Mouse (Mus musculus): Measurements from ENCODE around the gene Cldn14.
"Not testable (repeated sequence)": the region's sequence is repeated elsewhere in the genome, so short reads cannot be mapped to it uniquely, and the experiment has no call there.

Cldn14 gene

DNA sequence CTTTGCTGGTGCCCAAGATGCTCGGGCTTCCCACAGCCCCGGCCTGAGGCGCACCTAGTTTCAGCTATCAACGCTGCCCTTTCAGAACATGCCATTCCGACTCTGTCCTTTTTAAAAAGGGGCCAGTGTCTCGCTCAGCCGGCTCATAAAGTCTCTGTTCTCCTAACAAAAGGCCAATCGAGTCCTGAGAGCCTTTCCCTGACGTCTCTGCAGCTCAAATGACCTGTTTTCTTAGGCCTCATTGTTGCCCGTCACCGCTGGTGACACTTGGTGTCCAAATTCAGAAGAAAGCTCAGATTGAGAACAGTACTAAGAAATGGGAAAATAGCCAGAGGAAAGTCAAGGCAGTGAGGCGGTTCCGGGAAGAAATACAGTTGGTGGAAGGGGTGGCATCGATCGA lies at the start of gene Cldn14:
TSS of gene Cldn14 (minus strand) at position 101 of the 400 bp plus-strand sequence.
- no peak for DNase-seq

DNA sequence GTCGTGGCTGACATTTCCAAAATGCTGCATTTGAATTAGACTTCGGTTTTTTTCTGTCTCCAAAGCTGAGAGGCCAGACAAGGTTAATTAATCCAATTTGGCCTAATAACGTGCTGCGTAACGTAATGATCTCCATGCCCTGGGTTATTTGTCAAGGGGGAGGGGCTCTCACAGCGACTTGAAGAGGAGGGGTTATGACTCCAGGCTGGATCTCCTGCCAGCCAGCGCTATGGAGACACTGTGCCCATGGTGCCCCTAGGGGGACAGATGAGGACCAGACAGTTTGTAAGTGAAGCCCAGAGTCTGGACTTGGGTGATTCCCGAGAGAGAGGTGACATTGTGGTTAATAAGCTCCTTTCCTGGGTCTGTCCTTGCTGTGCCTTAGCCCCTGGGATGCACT lies 46.9 kb upstream of the Cldn14 start:
- no peak for DNase-seq

DNA sequence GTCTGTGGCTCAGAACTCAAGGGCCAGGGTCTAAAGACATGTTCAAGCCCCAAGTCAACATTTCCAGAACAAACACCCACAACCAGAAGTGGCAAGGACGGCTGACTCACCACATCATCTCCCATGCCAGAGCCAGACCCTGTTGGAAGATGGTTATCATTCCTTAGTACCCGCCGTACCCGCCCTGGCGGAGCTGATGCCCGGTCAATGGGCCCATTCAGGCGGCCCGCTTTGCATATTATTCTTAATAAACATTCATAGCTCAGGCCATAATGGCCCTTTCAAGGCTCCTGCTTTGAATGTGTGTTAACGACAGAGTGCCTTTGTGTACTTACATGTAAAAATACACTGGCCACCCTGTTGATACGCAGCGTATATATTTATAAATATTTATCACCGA lies 46.5 kb upstream of the Cldn14 start:
- DNase-seq: no peak

DNA sequence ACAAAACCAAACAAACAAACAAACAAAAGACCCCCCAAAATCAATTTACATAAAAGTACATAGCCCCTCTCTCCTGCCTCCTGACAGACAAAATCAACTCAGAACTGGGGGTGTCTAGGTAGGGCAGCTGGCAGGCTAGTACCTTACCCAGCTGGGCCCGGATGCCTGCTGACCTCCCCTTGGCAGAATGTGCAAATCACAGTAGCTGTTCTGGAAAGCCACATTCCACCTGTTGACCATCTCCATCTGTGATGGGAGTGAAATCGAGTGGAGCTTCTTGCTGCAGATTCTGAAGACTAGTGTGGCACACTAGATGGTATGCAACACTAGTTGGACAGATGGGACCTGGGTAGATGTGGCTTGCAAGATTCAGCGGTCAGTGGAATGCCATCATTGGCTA lies 41.7 kb upstream of the Cldn14 start:
- peak; percentile 86 to 88 for DNase-seq

DNA sequence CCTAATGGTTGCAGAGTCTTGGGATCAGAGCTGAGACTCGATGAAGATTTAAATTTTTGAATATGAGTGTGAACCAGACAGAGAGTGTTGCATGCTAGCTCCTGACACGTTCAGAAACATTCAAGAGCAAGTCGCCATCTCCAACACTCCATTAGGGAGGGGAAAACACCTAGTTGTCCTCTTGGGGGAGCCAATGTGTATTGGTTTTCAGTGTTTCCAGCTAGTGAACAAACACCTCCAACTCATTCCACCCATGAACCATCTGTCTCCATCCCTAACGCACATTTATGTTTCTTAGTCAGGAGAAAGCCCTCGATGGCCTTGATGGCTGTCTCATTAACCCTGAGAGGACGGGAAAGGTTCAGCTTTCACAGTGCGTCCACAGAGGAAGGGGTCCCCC lies 36.4 kb upstream of the Cldn14 start:
- DNase-seq: no peak

DNA sequence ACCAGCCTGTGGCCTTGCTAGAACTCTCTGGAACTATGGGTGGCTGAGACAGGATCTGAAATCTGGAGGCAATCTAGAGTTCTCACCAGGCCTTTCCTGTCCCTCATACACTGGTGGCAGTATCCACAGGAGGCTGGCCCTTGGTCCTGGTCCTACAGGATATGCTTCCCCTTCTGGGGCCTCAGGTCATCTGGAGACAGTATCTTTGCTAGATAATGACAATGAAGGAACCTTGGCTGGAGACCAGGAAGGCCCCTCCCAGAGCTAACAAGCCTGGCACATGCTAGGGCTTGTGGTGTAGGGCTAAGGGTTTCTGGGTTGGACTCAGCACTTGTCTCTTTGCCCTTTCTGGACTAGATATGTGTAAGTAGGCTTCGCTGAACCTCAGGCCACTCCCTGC lies 35.2 kb upstream of the Cldn14 start:
- no peak for DNase-seq

DNA sequence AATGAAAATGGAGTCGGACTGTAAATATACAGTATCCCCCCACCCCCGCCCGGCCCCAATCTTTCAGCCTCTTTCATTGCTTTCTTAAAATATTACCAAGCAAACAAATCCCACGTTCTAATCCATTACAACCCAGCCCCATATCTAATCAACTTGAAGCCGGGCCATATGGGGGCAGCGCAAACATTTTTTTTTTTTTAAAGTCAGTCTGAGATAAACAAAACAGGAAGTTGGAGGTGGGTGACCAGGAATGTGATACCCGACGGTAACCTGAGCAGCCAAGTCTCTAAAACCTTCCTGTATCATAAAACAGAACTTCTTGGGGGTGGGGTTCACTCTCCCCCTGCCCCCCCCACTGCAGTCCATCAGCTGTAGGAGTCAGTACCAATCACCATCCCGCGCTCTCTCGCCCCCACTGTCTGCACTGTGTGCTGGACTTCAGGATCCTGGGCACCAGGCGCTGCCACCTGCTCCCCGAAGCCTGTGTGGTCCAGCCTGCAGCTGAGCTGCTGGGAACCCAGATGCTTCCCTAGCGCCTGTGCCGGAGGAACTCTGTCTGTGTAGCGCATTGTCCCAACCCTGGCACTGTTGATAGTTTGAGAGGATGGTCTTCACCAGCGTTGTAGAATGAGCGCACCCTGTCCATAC lies 32.6 kb upstream of the Cldn14 start:
- peak; percentile 55 to 67 for DNase-seq

DNA sequence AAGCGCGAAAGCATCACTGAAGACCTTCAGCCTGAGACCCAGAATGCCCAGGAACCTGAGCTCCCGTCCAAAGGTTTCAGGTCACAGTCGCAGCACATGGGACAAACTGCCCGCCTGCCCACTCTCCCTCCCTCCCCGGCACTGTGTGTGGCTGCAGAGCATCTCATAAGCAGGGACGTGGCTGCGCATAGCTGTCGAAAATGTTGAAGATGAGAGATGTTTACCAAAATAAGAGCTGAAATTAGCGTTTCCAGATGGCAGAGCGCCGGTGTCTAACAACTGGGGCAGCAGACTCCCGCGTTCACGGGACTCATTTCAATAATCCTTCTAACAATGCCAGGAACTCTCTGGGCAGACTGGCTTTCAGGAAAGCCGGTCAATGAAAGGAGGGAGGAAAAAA lies 31.8 kb upstream of the Cldn14 start:
- no peak for DNase-seq

DNA sequence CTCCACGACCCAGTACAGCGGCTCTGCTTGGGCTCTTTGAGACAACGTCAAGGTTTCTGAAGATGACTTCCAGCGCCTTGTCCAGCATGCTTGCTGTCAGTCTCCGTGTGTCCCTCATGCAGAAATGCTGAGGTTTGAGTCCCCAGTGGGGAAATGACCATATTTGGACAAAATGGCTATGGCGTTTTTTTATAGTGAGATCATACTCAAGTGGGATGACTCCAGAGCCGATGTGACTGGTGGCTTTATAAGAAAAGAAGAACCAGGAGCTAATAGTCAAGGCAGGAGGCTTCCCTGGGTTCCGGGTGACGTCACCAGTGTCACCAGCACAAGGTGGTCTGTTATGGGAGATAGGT lies 30.3 kb upstream of the Cldn14 start:
- no peak for DNase-seq

DNA sequence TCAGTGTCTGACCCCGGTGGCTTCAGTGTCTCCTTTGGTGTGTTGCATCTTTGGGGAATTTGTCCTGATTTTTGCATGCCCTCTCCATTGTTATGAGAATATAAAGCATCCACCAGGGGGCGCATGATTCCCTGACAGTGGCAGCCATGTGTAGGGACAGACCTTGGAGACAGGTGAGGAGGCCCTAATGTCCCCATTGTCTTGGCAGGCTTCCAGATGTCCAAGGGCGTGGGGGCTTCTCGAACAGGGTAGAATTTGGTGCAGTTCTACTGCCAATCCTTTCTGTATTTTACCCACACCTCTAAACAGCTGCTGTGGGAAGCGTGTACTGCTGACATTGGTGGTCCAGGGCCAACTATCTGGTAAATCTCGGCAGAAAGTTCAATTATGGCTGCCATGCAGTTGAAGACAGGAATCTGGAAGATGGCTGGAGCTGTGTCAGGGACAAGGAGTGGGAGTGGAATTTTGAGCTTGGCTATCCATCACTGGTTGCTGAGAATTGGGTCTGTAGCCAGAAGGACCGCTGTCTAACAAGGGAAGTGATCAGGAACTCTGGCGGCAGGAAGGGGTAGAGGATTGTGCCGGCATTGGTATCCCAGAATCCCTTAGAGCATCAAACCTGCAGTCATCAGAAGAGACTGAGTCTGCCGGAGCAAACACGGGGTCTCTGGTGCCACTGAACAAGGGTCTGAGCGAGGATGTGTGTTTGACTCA lies 29.8 kb upstream of the Cldn14 start:
- peak; percentile 83 to 90 for DNase-seq

DNA sequence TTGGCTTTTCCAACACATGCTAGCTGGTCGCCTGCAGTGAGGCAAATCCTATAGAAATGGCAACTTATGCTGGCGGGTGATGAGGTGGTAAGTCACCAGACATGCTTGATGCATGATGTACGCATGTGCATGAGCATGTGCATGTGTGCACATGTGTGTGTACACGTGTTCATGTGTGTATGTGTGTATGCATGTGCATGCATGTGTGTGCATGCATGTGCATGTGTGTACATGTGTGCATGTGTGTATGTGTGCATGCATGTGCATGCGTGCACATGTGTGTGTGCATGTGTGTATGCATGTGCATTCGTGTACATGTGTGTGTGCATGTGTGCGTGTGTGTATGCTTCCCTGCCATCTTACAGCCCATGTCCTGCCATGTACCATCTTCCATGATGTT lies 28.6 kb upstream of the Cldn14 start:
- DNase-seq: no peak

DNA sequence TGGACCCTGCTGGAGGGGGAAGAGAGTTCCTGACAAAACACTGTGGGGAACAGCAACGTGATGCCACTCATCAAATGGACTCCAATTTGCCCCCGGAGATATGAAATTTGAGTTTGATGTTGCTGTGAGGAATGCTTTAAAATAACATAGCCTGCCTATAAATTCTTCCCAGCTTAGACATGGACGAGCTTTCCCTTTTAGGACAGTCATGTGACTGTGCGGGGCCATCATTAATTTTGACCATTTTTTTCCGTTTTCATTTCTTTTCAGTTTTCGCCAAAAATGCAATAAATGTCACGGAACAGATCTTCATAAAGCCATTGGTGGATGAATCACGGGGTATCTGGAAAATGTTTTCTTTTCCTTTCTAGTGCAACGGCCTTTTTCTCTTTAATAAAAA lies 25.5 kb upstream of the Cldn14 start:
- DNase-seq: no peak

DNA sequence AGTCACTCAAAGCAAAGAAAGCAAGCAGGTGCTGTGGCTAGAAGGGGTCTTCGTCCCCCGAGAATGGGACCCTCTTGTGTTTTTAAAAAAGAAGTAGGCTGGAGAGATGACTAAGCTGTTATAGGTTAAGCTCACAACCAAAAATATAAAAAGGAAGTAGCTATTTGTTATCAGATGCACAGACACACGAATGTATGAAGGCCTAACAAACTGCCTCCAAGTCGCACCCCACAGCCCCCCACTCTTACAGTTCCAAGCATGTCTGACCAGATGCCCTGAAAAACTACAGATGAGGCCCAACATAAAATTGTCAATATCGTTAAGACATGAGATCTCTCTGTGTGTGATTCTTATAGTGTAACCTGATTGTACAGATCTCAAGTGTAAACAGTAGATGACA lies 23.6 kb upstream of the Cldn14 start:
- no peak for DNase-seq

DNA sequence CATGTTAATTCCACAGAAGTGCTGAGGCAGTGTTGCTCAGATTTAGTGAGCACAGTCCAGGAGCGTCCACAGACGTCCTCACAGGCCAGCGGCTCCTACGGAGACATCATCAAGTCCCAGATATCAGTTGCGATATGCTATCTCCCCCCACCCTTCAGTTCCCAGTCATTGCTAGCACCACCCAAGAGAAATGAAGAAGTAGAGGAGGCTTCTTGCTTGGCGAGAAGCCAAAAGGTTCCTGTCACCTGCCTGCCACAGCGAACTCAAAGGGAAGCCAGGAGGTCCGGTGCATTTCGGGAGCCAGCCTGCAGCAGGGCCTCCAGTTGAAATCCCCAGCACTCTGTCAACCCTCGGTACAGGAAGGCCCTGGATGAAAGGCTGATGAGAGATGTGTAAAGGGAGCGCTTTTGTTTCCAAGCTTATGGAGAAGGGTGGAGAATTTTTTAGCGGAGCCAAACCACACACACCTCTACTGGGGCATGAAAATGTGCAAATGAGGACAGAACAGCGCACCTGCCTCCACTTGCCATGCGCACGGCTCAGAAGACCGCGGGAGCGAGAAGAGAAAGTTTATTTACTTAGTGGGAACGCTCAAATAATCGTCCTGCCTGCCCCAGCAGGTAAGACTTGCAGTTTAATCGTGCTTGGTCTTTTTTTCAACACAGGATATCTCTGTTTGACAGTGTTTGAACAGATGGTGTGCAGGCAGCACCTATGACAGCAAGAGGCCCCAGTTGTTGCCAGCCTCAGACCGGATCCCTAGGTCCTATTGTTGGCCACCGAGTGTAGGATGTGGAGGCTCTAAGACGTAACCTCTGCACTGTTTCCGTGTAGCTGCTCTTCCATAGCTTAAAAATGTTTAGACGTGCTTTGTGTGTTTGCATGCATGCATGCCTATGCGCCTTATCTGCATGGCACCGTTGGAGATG lies 15.0 kb upstream of the Cldn14 start:
- peak in 1 of 2 experiments; percentile 20 for DNase-seq

DNA sequence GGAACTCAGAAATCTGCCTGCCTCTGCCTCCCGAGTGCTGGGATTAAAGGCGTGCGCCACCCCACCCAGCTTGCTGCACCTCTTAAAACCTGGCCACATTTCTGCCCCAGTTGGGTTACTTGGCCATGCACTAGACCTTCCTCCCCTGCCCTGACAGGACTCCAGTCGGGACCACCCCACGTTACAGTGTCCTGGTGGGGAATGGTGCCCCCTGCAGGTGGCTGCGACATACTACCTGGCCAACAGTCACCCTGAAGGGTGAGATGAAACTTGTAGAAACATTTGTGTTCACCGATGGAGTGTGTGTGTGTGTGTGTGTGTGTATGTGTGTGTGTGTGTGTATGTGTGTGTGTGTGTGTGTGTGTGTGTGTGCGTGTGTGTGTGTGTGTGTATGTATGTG lies 11.1 kb upstream of the Cldn14 start:
- not testable (repeated sequence) for DNase-seq

DNA sequence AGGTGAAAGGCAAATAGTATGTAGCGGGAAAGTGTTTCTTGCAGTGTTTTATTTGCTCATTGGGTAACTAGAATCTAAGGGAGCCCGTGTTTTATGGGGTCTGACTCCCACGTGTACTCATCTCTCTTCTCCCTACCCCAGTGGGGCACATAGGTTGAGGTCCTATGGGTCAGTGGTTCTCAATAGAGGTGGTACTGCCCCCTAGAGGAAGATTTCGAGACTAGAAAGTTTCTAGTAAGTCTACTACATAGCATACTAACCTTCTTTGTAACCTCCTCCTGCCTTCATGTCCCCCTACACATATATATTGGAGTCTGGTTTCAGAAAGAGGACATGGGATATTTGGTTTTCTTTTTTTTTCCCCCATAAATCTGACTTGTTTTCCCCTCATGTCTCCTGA lies 9.3 kb upstream of the Cldn14 start:
- no peak for DNase-seq

DNA sequence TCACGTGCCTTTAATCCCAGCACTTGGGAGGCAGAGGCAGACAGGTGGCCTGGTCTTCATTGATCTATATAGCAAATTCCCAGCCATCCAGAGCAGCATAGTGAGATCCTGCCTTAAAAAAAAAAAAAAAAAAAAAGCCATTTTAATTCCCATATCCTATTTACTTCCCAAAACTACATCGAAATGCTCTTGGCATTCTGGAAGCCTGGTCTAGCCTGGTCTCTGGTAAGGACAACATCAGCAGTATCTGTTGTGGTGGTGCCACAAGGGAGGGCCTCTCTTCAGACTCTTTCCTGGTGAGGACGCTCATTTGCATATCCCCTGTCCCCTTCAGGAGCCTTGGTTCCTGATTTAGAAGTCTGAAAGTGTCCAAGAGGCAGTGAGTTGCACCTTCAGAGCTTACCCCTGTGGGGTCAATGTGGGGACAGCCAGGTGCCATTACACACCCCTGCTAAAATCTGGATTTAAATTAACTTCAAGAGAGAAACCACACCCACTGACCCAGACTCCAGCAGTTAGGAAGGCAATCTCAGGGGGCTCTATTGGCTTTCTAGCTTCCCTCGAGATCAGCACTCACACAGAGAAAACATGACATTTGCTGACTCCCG lies 6.0 kb upstream of the Cldn14 start:
- no peak for DNase-seq

DNA sequence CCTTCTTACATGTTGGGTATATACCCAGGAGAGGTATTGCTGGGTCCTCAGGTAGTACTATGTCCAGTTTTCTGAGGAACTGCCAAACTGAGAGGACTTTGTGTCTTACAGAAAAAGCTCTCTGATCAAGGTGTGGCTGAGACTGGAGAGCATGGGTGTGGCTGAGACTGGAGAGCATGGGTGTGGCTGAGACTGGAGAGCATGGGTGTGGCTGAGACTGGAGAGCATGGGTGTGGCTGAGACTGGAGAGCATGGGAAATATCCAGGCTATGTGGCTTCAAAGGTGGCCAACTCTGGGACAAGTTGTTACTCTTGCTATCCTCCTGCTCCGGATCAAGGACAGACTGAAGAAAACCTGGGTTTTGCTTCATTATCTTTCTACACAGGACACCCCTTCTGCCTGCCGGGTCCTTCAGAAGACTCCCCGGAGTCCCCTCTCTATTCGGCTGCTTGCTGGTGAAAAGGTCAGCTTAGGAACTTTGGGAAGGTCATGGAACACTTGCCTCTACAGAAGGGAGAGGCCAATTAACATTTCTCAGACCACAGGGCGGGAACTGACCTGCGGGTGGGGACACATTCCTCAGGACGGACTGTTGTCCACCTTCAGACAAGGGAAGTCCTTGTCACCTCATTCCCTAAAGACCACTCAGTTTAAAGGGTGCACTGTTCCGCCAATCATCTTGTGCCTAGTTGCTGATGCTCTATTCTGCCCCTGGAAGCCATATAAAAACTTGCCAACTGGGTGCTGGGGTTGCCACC lies 4.9 kb upstream of the Cldn14 start:
- not testable (repeated sequence) for DNase-seq

DNA sequence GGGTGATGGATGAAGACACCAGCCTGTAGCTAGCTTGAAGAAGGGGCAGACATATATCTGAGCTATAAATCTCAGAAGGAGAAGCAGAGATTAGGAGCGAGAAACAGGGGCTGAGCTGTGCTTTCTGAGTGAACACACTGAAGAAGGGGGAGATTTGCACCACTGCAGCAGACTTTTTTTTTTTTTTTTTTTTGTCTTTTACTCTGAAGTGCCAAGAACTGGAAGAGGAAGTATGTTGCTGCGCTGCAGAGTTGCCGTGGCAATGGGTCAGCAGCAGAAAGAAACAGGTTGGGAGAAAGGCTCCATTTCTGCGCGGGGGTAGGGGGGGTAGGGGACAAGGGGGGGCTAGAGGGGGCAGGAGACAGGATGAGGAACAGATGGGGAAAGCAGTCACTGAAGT lies 2.6 kb upstream of the Cldn14 start:
- DNase-seq: no peak

DNA sequence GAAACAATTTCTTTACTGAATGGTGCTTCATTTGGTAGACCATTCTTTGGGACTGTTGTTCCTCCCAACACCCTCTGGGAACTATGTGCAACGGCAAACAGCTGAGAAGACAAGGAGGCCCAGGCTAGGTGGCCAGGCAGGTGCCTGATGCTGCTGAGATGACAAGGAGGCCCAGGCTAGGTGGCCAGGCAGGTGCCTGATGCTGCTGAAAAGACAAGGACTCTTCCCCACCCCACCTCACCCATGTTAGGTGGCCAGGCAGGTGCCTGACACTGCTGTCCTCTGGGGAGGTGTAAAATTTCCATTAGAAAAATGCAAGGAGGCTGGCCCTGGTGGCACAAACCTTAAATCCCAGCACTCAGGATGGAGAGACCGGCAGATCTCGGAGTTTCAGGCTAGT lies 2.0 kb upstream of the Cldn14 start:
- DNase-seq: no peak

DNA sequence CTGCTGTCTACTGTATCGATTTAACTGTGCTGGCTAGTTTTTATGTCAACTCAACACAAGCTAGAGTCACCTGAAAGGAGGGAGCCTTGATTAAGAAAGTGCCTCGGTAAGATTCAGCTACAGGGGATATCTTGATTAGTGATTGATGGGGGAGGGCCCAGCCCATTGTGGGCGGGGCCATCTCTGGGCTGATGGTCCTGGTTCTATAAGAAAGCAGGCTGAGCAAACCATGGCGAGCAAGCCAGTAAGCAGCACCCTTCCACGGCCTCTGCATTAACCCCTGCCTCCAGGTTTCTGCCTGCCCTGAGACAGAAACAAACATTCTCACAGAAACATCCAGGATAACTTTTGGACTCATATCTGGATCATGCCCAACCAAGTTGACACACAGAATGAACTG lies 1.5 kb upstream of the Cldn14 start:
- DNase-seq: no peak

DNA sequence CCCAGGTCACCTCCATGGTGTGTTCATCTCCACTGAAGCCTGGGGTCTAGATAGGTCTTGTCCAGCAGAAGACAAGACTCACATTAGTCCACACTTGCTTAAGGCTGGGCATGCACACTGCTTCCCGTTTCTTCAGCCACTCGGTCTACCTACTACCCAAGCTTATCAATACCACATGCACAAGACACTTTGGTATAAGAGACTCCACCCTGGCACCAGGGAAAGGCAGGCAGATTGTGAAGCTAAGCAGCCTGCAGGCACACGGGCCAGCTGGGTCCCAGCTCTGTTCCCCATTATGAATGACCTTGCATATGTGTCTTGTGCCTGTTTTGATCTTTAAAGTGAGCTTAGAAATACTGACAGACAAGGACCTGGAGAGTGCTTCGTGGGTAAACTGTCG lies 719 bp upstream of the Cldn14 start:
- no peak for DNase-seq

All from cerebellum, postnatal 10 days (tissue).